10 mouse cellular contexts compared by ENCODE assay signal in genomic region chr1:88260114-88260513, GRCm38 (mm10). TPM values are rescaled to one million over a fixed set of nuclear protein-coding genes. Genes with fewer than 3 reads are reported as not detected.
DNase-seq lines count a peak whose midpoint lies in the region; ATAC-seq and TF ChIP-seq lines count a peak whose summit lies in the region.
"Had no signal": no experiment of that assay in that cellular context is flagged by ENCODE, and none has a peak within 500 bp of the region (broad histone marks: within the 10 kb centered on the region; RNA-seq: fewer than 3 reads in every experiment).

No protein-coding gene starts in this region.

- DNase-seq in heart, postnatal 0 days (ENCODE audit: low spot score) = no peak
- DNase-seq in heart, embryonic 10.5 days (ENCODE audit: low spot score) = no peak
- DNase-seq in NIH3T3 (ENCODE audit: low read depth) = peak; percentile 60
- DNase-seq in liver, embryonic 13.5 days = no peak
- DNase-seq in yolk sac, embryonic 10.5 days (ENCODE audit: low spot score) = peak; percentile 92
- DNase-seq in right cerebral cortex, postnatal 25 days = no peak
- DNase-seq in thymus, adult 2 months = no peak

- H3K27ac ChIP-seq in heart, postnatal 0 days (ENCODE audit: low read depth) = no peak overlapping the region
- no peak overlapping the region for H3K27ac ChIP-seq in heart, embryonic 10.5 days
- no peak overlapping the region for H3K27ac ChIP-seq in hindbrain, embryonic 15.5 days (replicated peaks)
- H3K27ac ChIP-seq in liver, embryonic 13.5 days = peak overlapping the region; percentile 0
- no peak overlapping the region for H3K27ac ChIP-seq in thymus, adult 2 months (ENCODE audit: control insufficient read depth, insufficient read depth, low read length)
- H3K27ac ChIP-seq: heart, embryonic 13.5 days had no signal

- TF ChIP-seq POLR2A in thymus, adult 2 months (IDR thresholded peaks at IDR 0.05; ENCODE audit: control insufficient read depth, extremely low read depth, insufficient read depth, low read length, poor library complexity) = no peak

- H3K36me3 ChIP-seq in heart, postnatal 0 days (replicated peaks; ENCODE audit: control insufficient read depth, insufficient read depth, low read length) = peaks cover 56% of the 10 kb centered on the region
- peaks cover 55% of the 10 kb centered on the region for H3K36me3 ChIP-seq in heart, embryonic 10.5 days
- peaks cover 37% of the 10 kb centered on the region for H3K36me3 ChIP-seq in hindbrain, embryonic 15.5 days
- peaks cover 56% of the 10 kb centered on the region for H3K36me3 ChIP-seq in liver, embryonic 13.5 days
- H3K36me3 ChIP-seq in thymus, adult 2 months (ENCODE audit: control insufficient read depth, insufficient read depth, low read length) = peaks cover 43% of the 10 kb centered on the region

- no peak for TF ChIP-seq EP300 in heart, postnatal 0 days (IDR thresholded peaks at IDR 0.05; ENCODE audit: low read depth)

- H3K4me2 ChIP-seq in heart, postnatal 0 days (ENCODE audit: low read depth, low read length) = no peak overlapping the region
- H3K4me2 ChIP-seq in hindbrain, embryonic 15.5 days = no peak overlapping the region
- H3K4me2 ChIP-seq in liver, embryonic 13.5 days = no peak overlapping the region
- H3K4me2 ChIP-seq: heart, embryonic 13.5 days had no signal

- H3K4me3 ChIP-seq in heart, postnatal 0 days (ENCODE audit: low read depth, low read length) = no peak overlapping the region
- no peak overlapping the region for H3K4me3 ChIP-seq in heart, embryonic 10.5 days
- no peak overlapping the region for H3K4me3 ChIP-seq in hindbrain, embryonic 15.5 days
- no peak overlapping the region for H3K4me3 ChIP-seq in liver, embryonic 13.5 days (replicated peaks)
- no peak overlapping the region for H3K4me3 ChIP-seq in thymus, adult 2 months (ENCODE audit: control insufficient read depth, insufficient read depth, low read length)
- H3K4me3 ChIP-seq: heart, embryonic 13.5 days had no signal

- H3K4me1 ChIP-seq in heart, postnatal 0 days (ENCODE audit: control insufficient read depth, insufficient read depth) = peaks cover 16% of the 10 kb centered on the region
- peaks cover 18% of the 10 kb centered on the region for H3K4me1 ChIP-seq in heart, embryonic 10.5 days
- H3K4me1 ChIP-seq in hindbrain, embryonic 15.5 days (replicated peaks) = no peaks in the 10 kb centered on the region
- H3K4me1 ChIP-seq in liver, embryonic 13.5 days (replicated peaks) = peaks cover 39% of the 10 kb centered on the region
- peaks cover 21% of the 10 kb centered on the region for H3K4me1 ChIP-seq in thymus, adult 2 months (replicated peaks; ENCODE audit: control insufficient read depth, insufficient read depth, low read length)

- H3K9ac ChIP-seq in heart, postnatal 0 days (replicated peaks; ENCODE audit: low read depth, low read length) = peak overlapping the region; percentile 0; the same call in 1 of the 2 replicates
- H3K9ac ChIP-seq in hindbrain, embryonic 15.5 days = no peak overlapping the region
- no peak overlapping the region for H3K9ac ChIP-seq in liver, embryonic 13.5 days

- 71% methylated on average over 6 of the region's 6 CpGs for WGBS in heart, postnatal 0 days
- 76% methylated on average over 6 of the region's 6 CpGs for WGBS in heart, embryonic 10.5 days
- WGBS in hindbrain, embryonic 15.5 days = 81% methylated on average over 6 of the region's 6 CpGs
- 65% methylated on average over 6 of the region's 6 CpGs for WGBS in liver, embryonic 13.5 days (ENCODE audit: insufficient replicate concordance)
- WGBS in thymus, adult 2 months = 89% methylated on average over 6 of the region's 6 CpGs

- 0 out of 2 replicates have a peak, but pooled peaks cover under 1% of the 10 kb centered on the region for H3K9me3 ChIP-seq in heart, postnatal 0 days (replicated peaks; ENCODE audit: control insufficient read depth, low read length)
- H3K9me3 ChIP-seq in heart, embryonic 10.5 days = peaks cover 57% of the 10 kb centered on the region
- H3K9me3 ChIP-seq in hindbrain, embryonic 15.5 days = peaks cover 16% of the 10 kb centered on the region
- H3K9me3 ChIP-seq in liver, embryonic 13.5 days (replicated peaks) = peaks cover 27% of the 10 kb centered on the region

- H3K27me3 ChIP-seq in heart, postnatal 0 days (ENCODE audit: control insufficient read depth, insufficient read depth, low read length) = no peaks in the 10 kb centered on the region
- no peaks in the 10 kb centered on the region for H3K27me3 ChIP-seq in heart, embryonic 10.5 days (ENCODE audit: insufficient read depth, poor library complexity, severe bottlenecking)
- no peaks in the 10 kb centered on the region for H3K27me3 ChIP-seq in hindbrain, embryonic 15.5 days
- no peaks in the 10 kb centered on the region for H3K27me3 ChIP-seq in liver, embryonic 13.5 days
- H3K27me3 ChIP-seq in thymus, adult 2 months (ENCODE audit: control insufficient read depth, insufficient read depth, low read length) = no peaks in the 10 kb centered on the region
- H3K27me3 ChIP-seq: heart, embryonic 13.5 days had no signal

- peak; percentile 24; the same call in 1 of the 2 replicates for TF ChIP-seq CTCF in heart, postnatal 0 days (IDR thresholded peaks at IDR 0.05; ENCODE audit: low read depth)
- TF ChIP-seq CTCF in thymus, adult 2 months (IDR thresholded peaks at IDR 0.05; ENCODE audit: borderline replicate concordance, control insufficient read depth, extremely low read depth, insufficient read depth, low read length, poor library complexity) = no peak

- ATAC-seq in heart, postnatal 0 days (ENCODE audit: insufficient read depth, low read depth) = 0 out of 2 replicates have a peak, but pooled peaks have one; percentile 2
- ATAC-seq in hindbrain, embryonic 15.5 days (ENCODE audit: low FRiP score, low read depth) = 0 out of 2 replicates have a peak, but pooled peaks have one; percentile 9
- ATAC-seq in liver, embryonic 13.5 days (ENCODE audit: low read depth) = peak; percentile 54

RNA-seq across cellular contexts. Expression of gene Hjurp, which starts 17.3 kb away (rescaled TPM):
- total RNA-seq in heart, postnatal 0 days (2014; rRNA removed; ENCODE audit: low replicate concordance) = 95.2 and 97.3 TPM in 2 replicates
- 28.0 and 29.3 TPM in 2 replicates for polyA plus RNA-seq in heart, postnatal 0 days (2015; fragmentation: Nextera tagmentation; extraction: Ambion mirVana)
- 143 and 155 TPM in 2 replicates for polyA plus RNA-seq in heart, embryonic 10.5 days (2016; fragmentation: Nextera tagmentation; extraction: Ambion mirVana)
- 77.9 and 81.6 TPM in 2 replicates for polyA plus RNA-seq in hindbrain, embryonic 15.5 days (2015; fragmentation: Nextera tagmentation; extraction: Ambion mirVana)
- 61.0 and 69.7 TPM in 2 replicates for polyA plus RNA-seq in liver, embryonic 13.5 days (2015; fragmentation: Nextera tagmentation; extraction: Ambion mirVana)
- 168 and 197 TPM in 2 replicates for polyA plus RNA-seq in thymus, adult 2 months (2012; rRNA removed)

RNA-seq across cellular contexts. Expression of gene Trpm8, which starts 17.3 kb away (rescaled TPM):
- total RNA-seq in heart, postnatal 0 days (2014; rRNA removed; ENCODE audit: low replicate concordance) = not detected in 2 replicates
- polyA plus RNA-seq in heart, postnatal 0 days (2015; fragmentation: Nextera tagmentation; extraction: Ambion mirVana) = not detected in 2 replicates
- 0.11 and 0.15 TPM in 2 replicates for polyA plus RNA-seq in heart, embryonic 10.5 days (2016; fragmentation: Nextera tagmentation; extraction: Ambion mirVana)
- 0.06 and 0.08 TPM in 2 replicates for polyA plus RNA-seq in hindbrain, embryonic 15.5 days (2015; fragmentation: Nextera tagmentation; extraction: Ambion mirVana)
- polyA plus RNA-seq in liver, embryonic 13.5 days (2015; fragmentation: Nextera tagmentation; extraction: Ambion mirVana) = not detected in 2 replicates
- 0.03 and 0.08 TPM in 2 replicates for polyA plus RNA-seq in thymus, adult 2 months (2012; rRNA removed)
- polyA plus RNA-seq: spleen, adult 2 months had no signal

RNA-seq across cellular contexts. Expression of gene Mroh2a, which starts 33.3 kb away (rescaled TPM):
- total RNA-seq in heart, postnatal 0 days (2014; rRNA removed; ENCODE audit: low replicate concordance) = not detected in 2 replicates
- polyA plus RNA-seq in heart, postnatal 0 days (2015; fragmentation: Nextera tagmentation; extraction: Ambion mirVana) = 0.08 and 0.23 TPM in 2 replicates
- 0.58 and 0.82 TPM in 2 replicates for polyA plus RNA-seq in heart, embryonic 10.5 days (2016; fragmentation: Nextera tagmentation; extraction: Ambion mirVana)
- polyA plus RNA-seq in hindbrain, embryonic 15.5 days (2015; fragmentation: Nextera tagmentation; extraction: Ambion mirVana) = 0.57 and 0.76 TPM in 2 replicates
- polyA plus RNA-seq in liver, embryonic 13.5 days (2015; fragmentation: Nextera tagmentation; extraction: Ambion mirVana) = 0.41 TPM in 2 replicates
- polyA plus RNA-seq in thymus, adult 2 months (2012; rRNA removed) = 0.29 and 0.96 TPM in 2 replicates

RNA-seq across cellular contexts. Expression of gene Ugt1a1, which starts 48.4 kb away (rescaled TPM):
- total RNA-seq in heart, postnatal 0 days (2014; rRNA removed; ENCODE audit: low replicate concordance) = not detected in 2 replicates
- polyA plus RNA-seq in heart, postnatal 0 days (2015; fragmentation: Nextera tagmentation; extraction: Ambion mirVana) = 0.07 TPM in 1 of 2 replicates, not detected in the other
- not detected in 2 replicates for polyA plus RNA-seq in heart, embryonic 10.5 days (2016; fragmentation: Nextera tagmentation; extraction: Ambion mirVana)
- not detected in 2 replicates for polyA plus RNA-seq in hindbrain, embryonic 15.5 days (2015; fragmentation: Nextera tagmentation; extraction: Ambion mirVana)
- polyA plus RNA-seq in liver, embryonic 13.5 days (2015; fragmentation: Nextera tagmentation; extraction: Ambion mirVana) = 0.08 TPM in 1 of 2 replicates, not detected in the other
- polyA plus RNA-seq in thymus, adult 2 months (2012; rRNA removed) = 0.47 and 0.64 TPM in 2 replicates
- polyA plus RNA-seq: heart, embryonic 13.5 days had no signal

RNA-seq across cellular contexts. Expression of gene Dnajb3, which starts 54.5 kb away (rescaled TPM):
- 0.46 and 3.8 TPM in 2 replicates for total RNA-seq in heart, postnatal 0 days (2014; rRNA removed; ENCODE audit: low replicate concordance)
- 2.7 and 3.2 TPM in 2 replicates for polyA plus RNA-seq in heart, postnatal 0 days (2015; fragmentation: Nextera tagmentation; extraction: Ambion mirVana)
- 8.1 and 9.9 TPM in 2 replicates for polyA plus RNA-seq in heart, embryonic 10.5 days (2016; fragmentation: Nextera tagmentation; extraction: Ambion mirVana)
- polyA plus RNA-seq in hindbrain, embryonic 15.5 days (2015; fragmentation: Nextera tagmentation; extraction: Ambion mirVana) = 13.2 and 13.5 TPM in 2 replicates
- 11.3 and 11.4 TPM in 2 replicates for polyA plus RNA-seq in liver, embryonic 13.5 days (2015; fragmentation: Nextera tagmentation; extraction: Ambion mirVana)
- 0.82 and 1.5 TPM in 2 replicates for polyA plus RNA-seq in thymus, adult 2 months (2012; rRNA removed)

Comparison
In these comparisons a context has a peak if more than half of its experiments do, and no peak if none do; other contexts are left out.
1. ATAC-seq: peak in every context shown above with its lines; median percentile 54 in liver, embryonic 13.5 days; 9 in hindbrain, embryonic 15.5 days; 2 in heart, postnatal 0 days.
2. DNase-seq: peak in NIH3T3 (single experiment) and yolk sac, embryonic 10.5 days (single experiment); none in heart, postnatal 0 days (single experiment), heart, embryonic 10.5 days (single experiment), liver, embryonic 13.5 days (single experiment), right cerebral cortex, postnatal 25 days (single experiment) and thymus, adult 2 months (single experiment).